Mouse (Mus musculus): ENCODE data around the gene Hba-a1.

GRCm38 (mm10) chr11:32309928-32310327 lies 26.6 kb downstream of the Hba-a1 start:
- no peak for TF ChIP-seq CTCF (IDR thresholded peaks at IDR 0.05; ENCODE audit: borderline replicate concordance, insufficient read depth, low read length)
- no peak for TF ChIP-seq POLR2A (IDR thresholded peaks at IDR 0.05; ENCODE audit: low read depth, low read length)
